Mouse (Mus musculus): ENCODE data around the gene Rgp1.
"Not testable (repeated sequence)": the region's sequence is repeated elsewhere in the genome, so short reads cannot be mapped to it uniquely, and the experiment has no call there.

Rgp1 gene

DNA sequence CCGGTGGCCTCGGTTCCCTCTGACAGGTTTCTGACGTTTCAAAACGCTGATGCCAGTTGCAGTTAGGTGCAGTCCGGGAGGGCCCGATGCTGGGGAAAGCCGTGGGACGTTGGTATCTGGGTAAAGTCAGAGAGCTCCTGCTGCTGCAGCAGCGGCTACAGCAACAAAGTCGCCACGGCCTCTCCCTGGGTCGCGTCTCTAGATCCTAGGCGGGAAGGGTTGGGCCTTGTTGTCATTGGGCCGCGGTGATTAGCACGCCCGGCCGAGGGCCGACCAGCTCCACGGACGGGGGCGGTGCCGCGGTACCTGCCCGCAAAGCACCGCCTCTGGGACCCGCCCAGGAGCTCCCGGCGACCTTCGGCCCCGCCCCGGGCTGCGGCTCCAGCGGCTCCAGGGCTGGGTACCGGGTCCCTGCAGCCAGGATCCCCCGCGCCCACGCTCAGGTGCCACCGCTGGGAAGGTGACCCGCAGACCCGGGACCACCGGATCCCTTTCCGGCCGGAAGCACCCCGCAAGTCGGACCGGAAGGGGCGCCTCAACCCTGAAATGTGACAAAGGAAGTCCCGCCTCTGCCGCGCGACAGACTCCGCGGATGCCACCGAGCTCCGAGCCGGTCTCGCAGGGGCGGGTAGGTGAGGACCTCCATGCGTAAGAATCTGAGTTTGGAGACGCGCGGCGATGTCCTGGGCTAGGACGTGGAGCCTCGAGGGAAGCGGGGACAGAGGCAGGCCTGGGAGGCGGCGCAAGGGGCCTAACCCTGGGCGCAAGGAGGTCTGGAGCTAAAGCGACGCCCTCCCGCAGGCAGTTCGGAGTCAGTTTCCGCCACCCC is at the start of gene Rgp1, which contains the start of gene Gba2:
Rgp1 (plus strand) TSS at position 340 of the 829 bp plus-strand sequence.
Gba2 (minus strand) TSS at position 498 of the 829 bp plus-strand sequence.
- no peak for DNase-seq (ENCODE audit: extremely low spot score, low read depth, low spot score)

DNA sequence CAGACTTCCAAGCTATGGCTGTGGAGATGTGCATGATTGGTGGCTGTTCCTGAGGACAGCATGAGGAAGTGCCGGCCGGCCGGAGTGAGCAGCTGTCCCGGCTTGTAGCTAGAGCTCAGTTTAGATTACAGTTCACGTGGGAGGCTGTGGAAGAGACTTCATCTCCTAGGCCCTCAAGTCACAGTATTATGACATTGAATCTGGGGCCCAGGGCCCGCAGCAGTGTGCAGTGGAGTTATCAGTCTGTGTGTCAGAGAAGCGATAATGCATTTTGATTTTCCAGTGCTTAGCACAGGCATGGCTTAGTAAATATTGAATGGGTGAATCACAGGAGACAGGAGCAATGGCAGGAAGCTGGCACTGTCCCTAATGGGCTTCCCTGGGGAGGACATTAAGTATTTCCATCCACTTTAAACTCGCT is 48.4 kb upstream of the Rgp1 start:
- DNase-seq (ENCODE audit: extremely low spot score, low read depth, low spot score) = no peak

DNA sequence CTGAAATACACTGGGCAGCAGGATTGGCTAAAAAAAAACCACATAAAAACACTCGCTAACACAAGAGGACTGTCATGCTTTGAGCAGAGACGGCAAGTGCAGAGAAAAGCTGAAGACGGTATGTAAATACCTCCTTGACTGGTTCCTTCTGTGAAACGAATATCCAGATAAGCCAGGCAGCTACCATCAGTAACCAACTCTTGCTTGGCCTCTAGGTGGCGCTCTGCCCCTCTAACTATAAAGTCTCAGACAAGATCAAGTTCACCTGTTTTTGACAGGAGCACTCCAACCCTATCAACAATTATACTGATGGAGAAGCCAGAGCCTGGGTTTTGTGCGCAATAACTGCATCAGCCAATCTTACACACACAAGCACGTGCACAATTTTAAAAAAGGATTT is 47.9 kb upstream of the Rgp1 start:
- DNase-seq (ENCODE audit: extremely low spot score, low read depth, low spot score) = peak; percentile 58

DNA sequence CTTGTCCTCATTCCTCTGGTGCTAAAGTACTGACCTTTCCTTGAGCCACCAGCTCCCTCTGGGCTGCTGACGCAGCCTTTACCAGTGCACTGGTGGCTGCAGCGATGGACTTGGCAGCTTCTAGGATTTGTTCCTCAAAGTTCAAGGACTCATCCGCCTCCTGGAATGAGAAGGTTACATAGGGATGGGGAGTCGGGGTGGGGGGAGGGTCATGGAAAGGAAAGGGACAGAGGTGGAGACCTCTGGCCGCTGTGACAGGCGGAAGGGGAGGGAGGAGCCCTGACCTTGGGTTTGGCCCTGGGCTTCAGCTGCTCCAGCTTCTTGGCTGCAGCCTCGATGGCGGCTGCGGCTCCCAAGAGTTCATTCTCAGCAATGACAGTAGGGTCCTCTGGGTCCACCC is 45.2 kb upstream of the Rgp1 start:
- no peak for DNase-seq (ENCODE audit: extremely low spot score, low read depth, low spot score)

DNA sequence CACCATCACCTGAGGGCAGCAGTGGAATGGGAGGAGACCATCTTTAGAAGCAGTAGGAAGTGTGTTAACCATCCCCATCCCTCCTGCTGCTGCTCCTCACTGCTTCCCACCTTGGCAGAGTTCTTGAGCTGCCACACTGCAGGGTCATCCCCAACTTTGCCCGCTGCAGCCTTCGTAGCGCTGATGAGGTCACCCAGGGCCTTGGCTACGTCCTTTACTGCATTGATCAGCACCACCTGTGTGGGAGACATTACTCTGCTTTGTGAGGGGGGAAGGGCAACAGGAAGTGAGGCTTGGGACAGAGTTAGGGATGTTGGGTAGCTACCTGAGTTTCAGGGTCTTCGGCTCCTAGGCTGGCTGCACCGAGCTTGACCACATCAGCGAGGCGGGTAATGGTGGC is 42.9 kb upstream of the Rgp1 start:
- DNase-seq (ENCODE audit: extremely low spot score, low read depth, low spot score) = no peak

DNA sequence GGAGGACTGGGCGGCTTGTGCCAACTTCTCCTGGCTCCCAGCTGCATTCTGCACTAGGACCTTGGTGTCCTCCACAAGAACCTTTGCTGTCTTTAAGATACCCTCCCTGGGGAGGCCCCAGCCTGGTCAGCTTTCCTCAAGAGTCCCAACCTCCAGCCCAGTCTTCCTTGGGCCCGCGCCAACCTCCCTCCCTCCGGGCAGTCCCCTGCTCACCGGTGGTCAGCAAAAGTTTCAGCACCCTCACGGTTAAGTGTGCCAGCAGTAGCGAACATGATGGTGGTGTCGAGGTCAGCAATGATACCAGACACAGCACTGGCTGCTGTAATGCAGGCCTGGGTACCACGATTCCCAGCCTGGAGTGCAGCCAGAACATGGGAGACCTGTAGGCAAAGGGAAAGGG is 42.5 kb upstream of the Rgp1 start:
- DNase-seq (ENCODE audit: extremely low spot score, low read depth, low spot score) = no peak

DNA sequence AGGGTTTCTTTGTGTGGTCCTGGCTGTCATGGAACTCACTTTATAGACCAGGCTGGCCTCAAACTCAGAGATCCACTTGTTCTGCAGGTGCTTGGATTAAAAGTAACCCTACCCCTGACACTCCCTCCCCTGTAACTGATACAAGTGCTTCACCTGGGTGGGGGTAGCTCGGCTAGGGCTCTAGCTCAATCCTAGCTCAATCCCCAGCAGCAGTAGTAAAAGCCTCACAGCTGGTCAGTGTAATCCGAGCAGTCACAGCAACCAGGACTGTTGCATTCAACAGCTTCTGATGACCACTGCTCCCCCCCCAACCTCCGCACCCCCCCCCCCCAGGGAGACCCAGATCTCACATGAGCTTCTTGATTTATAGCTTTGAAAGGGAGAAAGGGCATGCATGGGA is 36.5 kb upstream of the Rgp1 start:
- no peak for DNase-seq (ENCODE audit: extremely low spot score, low read depth, low spot score)

DNA sequence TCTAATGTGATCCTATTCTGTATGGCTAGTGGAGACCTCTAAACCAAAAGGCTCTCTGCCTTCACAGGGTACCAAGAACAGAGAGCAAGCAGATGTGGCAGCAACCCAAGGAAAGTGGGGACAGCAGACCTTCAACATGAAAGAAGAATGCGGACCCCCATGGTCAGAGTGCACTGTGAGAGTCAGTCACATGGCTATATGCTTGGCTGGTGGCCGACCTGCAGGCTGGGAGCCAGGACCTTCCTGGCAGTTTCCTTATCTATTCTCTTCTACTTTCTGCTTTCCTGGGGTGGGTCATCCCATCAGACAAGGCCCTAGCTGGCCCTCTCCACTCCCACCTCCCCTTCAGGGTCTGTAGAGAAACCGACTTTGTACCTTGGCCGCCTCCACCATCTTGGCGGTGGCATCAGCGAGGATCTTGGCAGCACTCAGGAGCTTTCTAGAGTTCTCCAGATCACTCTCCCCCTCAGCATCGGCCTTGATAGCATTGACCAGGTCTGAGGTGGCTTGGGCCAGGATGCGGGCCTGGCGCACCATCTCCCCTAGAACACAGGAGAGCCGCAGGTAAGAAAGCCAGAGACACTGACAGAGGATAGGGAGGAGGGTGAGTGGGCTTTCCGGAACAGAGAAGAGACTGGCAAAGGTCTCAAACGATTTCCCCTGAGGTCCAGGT is 32.0 kb upstream of the Rgp1 start:
- no peak for DNase-seq (ENCODE audit: extremely low spot score, low read depth, low spot score)

DNA sequence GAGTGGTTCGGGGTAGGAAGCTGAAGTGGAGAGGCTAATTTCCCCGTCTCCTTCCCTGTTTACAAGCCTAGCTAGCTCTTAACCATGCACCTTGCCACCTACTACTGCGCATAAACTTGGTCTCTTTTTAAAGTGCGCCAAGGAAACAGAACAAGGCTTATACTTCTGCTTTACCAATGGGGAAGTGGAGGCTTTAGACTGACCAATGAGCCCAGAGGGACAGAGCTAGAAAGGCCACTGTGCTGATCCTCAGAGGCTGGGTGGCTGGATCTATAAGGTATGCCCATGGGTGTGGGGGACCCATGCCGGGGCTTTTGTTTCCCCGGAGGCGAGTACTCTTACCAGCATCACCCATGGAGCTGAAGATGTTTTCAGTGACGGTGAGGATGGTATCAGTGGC is 31.4 kb upstream of the Rgp1 start:
- no peak for DNase-seq (ENCODE audit: extremely low spot score, low read depth, low spot score)

DNA sequence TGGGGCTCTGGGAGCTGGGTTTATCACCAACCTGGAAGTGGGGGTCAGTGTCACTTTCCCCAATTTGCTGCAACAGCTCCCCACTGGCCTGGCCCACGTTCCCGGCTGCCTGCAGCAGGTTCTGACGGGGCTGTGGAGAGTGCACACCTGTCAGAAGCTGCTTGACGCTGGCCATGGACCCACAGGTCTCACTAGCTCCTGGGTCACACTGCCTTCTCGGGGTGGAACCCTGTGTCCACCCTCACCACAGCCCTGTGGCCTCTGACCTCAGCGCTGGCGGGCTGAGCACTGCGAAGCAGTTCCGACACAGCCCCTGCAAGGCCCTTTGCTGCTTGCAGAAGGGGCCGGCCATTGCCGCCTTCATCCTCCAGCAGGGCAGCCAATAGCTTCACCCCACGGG is 29.5 kb upstream of the Rgp1 start:
- no peak for DNase-seq (ENCODE audit: extremely low spot score, low read depth, low spot score)

DNA sequence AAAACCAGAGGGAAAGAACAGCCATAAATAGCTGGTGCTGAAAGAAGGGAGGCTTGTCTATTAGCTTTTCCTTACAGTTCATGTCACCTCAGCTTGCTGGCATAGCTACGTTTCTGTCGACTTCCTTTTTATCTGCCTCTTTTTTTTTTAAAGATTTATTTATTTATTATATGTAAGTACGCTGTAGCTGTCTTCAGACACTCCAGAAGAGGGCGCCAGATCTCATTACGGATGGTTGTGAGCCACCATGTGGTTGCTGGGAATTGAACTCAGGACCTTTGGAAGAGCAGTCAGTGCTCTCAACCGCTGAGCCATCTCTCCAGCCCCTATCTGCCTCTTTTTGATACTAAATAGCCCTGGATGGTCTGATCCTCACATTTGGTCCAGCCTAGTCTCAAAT is 26.7 kb upstream of the Rgp1 start:
- not testable (repeated sequence) for DNase-seq (ENCODE audit: extremely low spot score, low read depth, low spot score)

DNA sequence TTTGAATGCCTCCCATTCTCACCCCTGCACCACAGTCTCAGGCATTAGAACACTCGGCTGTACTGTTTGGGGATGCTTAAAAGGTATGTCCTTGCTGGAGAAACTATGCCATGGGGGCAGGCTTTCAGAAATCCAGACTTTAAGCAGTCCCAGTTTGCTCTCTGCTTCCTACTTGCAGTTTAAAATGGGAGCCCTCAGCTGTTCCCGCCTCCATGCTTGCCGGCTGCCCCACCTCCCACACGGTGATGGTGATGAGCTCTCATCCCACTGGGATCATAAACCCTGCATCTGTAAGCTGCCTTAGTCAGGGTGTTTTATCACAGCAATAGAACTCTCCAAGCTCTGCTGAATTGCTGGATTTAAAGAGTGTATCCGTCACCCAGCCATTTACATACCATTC is 26.1 kb upstream of the Rgp1 start:
- no peak for DNase-seq (ENCODE audit: extremely low spot score, low read depth, low spot score)

DNA sequence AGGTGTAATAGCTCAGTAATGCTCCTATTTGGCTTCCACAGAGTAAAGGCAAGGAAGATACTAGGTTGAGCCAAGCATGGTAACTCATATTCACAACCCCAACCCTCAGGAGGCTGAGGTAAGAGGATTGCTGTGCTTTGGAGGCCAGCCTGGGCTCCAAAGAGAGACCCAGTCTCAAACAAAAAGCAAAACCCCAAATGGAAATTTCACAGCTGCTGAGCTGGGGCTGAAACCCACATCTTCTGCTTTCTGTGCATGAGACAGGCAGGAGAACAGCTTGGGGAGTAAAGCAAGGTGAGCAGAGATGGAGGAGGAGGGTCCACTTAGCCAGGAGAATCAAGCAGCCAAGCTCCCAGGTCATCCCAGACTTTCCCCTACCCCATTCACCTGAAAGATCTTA is 24.6 kb upstream of the Rgp1 start:
- DNase-seq (ENCODE audit: extremely low spot score, low read depth, low spot score) = no peak

DNA sequence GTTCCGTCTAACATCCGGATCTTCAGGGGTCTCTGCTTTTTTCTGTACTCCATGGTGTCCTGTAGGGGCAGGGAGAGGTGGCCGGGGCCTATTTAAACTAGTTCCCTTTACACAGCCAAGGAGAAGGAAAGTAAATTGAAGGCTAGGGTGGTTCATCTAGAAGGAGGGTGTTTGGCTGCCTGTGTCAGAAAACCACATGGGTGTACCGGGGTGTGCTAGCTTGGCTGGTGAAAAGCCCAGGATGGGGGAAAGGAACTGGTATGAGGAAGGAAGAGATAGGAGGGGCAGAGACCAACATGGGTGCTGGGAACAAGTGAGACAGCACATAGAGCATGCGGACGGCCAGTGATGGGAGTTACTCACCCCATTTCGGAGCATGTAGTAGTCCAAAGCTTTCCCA is 22.6 kb upstream of the Rgp1 start:
- no peak for DNase-seq (ENCODE audit: extremely low spot score, low read depth, low spot score)

DNA sequence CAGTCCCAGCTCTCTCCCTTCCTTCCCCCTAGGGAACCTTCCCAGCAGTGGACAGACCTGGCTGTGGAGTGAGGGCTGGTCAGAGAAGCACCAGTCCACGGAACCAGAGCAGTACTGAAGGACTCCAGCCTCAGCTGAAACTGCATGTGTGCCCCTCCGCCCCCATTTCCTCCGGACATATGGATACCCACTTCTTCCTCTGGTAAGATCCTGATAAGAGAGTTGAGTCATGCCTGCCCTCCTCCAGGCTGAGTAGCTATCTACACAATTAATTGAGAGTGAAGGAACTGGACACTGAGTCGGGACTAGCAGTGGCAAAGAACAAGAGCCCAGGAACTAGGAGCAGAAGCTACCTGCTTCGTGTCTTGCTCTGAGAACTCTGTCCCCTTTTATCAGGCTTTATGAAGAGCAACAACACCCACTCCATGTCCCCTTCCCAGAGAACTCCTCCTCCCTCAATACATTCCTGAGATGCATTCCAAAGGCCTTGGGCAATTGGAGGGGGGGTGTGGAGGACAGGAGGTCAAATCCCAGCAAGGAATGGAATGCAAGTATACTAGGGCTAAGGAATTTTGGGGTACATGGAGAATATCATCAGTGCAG is 20.4 kb upstream of the Rgp1 start:
- peak; percentile 22 for DNase-seq (ENCODE audit: extremely low spot score, low read depth, low spot score)

DNA sequence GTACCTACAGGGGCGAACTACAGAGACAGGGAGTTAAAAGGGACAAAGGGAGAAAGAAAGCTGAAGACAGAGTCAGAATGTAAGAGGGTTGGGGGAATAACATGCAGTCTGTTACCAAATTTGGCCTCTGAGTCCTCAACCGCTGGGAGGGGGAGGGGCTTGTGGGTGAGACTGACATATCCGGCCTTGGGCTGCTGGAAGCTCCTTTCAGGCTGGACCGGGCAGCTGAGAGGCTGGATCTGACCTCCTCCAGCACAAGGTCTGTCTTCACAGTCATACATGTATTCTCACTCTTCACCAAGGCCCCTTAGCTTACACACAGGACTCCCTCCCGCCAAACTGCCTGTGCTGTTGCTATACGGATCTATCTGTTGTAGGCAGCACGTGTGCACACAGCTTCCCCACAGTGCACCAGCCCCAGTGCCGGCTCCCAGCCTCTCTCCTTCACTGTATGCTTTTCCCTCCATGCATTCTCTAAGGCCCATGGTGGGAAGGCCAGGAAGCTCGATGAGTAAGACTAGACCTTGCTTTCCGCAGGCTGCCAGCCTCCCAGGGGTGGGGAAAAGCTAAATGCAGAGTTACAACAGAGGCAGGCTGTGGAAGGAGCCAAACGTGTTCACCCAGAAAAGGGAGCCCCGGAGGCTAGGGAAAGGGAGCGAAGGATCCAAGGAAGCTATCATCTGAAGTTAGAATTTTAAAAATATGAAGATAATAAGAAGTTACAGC is 19.7 kb upstream of the Rgp1 start:
- DNase-seq (ENCODE audit: extremely low spot score, low read depth, low spot score) = peak; percentile 18

DNA sequence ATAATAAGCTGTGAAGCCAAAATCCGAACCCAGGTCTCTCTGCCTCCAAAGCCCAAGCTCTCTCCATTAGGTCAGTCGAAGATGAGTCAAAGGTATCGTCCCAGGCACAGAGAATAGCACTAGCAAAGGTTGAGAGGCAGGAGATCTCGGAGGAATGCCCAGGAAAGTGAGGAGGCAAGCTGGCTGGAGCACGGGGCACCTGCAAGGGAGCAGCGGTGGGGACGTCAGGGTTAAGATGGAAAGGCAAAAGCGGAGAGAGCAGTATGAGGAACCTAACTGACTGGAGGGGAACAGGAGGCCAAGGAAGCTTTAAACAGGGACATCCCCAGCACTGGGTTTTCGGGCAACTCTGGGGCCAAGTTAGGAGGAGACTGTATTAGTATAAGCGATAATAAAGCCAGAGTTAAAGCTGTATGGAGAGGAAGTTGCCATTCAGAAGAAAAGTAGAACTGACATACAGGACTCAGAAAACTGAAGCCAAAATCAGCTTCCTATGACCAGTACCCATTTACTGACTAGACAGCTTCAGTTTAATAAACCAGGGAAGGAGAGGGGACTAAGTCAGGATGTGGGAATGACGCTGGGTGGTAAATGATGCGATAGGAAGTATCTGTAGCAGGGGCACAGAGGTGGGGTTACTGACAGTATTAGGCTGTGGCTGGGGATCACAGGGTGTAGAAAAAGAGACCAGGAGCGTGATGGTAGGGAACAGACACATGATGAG is 18.8 kb upstream of the Rgp1 start:
- no peak for DNase-seq (ENCODE audit: extremely low spot score, low read depth, low spot score)

DNA sequence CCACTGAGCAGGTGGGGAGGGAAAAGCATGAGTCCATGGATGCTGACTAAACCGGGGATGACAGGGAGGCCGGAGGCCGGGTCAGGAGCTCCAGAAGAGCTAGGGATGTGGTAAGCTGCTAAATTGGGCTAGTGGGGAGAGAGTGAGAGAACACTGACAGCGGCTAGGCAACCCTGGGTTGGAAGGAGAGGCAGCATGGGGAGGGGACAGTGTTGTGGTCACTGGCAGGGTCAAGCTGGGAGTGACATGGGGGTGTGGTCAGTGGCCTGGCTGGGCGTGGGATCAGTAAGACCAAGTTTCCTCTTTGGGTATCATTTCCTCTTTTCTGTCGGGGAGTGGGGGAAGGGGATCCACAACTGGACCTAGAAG is 18.3 kb upstream of the Rgp1 start:
- DNase-seq (ENCODE audit: extremely low spot score, low read depth, low spot score) = no peak

DNA sequence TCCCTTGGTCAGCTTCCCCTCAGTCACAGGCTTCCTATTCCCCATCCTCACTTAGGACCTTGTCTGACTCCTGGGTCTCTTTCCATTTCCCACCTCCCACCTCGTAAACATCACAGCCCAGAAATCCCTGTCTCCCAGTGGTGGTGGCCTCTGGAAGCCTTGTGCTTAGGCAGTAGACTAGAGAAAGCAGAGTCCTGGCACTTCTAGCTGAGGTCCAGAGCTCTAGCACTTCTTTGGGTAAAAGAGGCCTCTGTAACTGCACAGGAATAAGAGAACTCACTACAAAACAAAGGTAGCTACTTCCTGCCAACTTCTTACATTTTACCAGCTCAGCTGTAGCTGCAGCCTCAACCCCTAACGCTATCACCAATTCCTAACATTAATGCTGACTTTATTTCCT is 17.5 kb upstream of the Rgp1 start:
- no peak for DNase-seq (ENCODE audit: extremely low spot score, low read depth, low spot score)

DNA sequence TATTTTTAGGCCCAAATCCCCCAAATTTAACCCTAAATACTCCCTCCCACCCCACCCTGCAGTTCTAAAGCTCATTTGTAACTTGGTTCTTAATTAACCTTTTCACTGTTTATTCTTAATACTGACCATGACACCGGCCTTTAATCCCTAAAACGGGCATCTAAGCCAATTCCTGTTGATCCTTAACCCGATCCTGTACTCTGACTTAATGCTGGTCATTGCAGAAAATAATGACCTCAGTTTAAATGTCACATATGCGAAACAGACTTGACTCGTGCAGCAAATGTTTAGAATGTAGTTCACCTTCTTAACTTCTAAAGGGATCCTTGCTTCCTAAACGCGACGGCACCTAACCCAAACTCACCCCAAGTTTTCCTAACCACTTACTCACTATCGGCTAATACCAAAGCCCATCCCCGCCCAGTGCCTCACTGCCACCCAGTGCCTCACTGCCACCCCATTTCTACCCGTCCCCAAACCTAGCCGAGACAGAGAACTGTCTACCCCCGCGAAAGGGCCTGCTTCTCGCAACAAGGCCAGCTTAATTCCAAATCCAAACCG is 17.0 kb upstream of the Rgp1 start:
- DNase-seq (ENCODE audit: extremely low spot score, low read depth, low spot score) = no peak
